Mouse (Mus musculus) right cerebral cortex, postnatal 36 days (tissue): Measurements from ENCODE around the gene 1700003E16Rik.
A peak's percentile ranks its signal among the peaks of the same experiment; 100 is the strongest.

Source experiments
- DNase-seq, 2 experiments: peaks; one replicate each; pipeline ENCODE4 v3.0.0; 2022; ENCODE audit warnings: low spot score in 2 of 2, mixed read lengths in 1 of 2

Gene 1700003E16Rik

DNA sequence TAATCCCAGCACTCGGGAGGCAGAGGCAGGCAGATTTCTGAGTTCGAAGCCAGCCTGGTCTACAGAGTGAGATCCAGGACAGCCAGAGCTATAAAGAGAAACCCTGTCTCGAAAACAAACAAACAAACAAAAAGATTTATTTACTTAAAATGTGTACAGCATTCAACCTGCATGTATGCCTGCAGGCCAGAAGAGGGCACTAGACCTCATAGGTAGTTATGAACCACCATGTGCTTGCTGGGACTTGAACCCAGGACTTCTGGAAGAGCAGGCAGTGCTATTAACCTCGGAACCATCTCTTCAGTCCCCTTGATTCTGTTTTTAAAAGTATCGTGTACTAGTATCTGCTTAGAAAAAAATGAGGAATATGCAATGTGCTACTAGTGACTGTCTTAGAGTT is 28.8 kb upstream of the 1700003E16Rik start:
- no peak for DNase-seq

- no peak for DNase-seq
These were observed 24.7 kb upstream of the 1700003E16Rik start for GRCm38 (mm10) chr6:83131469-83132034.

GRCm38 (mm10) chr6:83132176-83132919 is 23.9 kb upstream of the 1700003E16Rik start:
- DNase-seq: no peak

DNA sequence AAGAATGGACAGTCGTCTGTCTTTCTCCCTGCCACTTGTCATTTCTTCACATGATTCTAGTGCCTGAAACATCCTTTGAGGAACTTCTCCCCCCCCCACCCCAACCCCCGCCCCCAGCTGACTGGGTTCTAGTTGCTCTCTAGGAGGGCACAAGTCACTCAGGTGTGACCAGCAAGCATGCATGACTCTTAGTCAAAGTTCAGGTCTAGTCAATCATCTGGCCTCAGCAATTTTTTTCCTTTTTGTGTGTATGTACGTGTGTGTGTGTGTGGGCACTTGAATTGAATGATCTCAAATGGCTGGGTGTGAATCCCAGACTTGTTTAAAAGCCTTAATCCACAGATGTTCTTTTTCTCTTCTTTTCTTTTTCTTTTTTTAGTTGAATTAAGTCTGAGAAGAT is 22.0 kb upstream of the 1700003E16Rik start:
- DNase-seq: no peak

- no peak for DNase-seq
These were observed 21.2 kb upstream of the 1700003E16Rik start, which contains the start of gene Rtkn for GRCm38 (mm10) chr6:83134951-83135513. Gene Rtkn, plus strand, starts transcription at chr6:83135463.

DNA sequence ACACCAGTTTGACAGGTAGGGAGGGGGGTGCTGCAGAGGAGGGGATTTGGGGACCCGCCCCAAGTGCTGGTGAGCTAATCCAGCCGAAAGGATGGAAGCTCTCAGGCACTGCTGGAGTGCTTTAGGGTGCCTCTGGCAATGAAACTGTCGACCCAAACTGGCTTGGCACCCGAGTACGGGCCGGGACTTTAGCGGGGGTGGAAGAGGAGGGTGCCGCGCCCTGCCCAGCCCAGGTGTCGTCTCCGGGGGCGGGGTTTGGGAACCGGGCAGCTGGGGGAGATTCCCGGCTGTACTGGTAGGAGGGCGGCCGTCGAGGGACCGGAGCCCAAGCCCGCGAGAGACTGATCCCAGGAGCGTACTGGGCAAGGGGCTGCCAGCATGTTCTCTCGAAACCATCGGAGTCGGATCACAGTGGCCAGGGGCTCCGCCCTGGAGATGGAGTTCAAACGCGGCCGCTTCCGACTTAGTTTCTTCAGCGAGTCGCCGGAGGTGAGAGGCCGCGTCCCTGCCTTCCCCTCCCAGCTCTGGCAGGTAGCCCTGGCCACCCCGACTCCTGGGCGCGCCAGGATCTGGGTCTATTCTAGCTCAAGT is 20.5 kb upstream of the 1700003E16Rik start:
- DNase-seq: no peak

DNA sequence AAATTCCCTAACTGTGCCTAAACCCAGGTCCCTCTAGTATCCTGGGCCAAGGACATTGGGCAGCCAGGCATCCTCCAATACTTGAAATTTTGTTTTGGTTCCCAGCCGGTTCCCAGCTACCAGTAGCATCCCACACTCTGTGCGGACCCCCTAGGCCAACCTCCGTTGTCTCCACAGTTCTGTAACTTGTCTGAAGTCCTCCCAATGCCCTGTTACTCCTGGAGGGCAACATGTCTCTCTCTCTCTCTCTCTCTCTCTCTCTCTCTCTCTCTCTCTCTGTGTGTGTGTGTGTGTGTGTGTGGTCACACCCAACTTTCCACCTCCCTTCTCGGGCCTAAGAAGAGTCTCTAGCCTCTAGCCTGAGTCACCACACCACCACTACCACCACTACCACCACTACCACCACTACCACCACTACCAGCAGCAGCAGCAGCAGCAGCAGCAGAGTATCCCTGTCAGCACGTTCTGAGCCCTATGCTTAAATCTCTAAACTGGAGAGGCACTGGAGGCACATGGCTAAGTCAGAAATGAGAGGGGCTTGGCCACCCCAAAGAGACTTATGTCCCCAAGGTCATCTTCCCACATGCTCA is 19.8 kb upstream of the 1700003E16Rik start:
- no peak for DNase-seq

DNA sequence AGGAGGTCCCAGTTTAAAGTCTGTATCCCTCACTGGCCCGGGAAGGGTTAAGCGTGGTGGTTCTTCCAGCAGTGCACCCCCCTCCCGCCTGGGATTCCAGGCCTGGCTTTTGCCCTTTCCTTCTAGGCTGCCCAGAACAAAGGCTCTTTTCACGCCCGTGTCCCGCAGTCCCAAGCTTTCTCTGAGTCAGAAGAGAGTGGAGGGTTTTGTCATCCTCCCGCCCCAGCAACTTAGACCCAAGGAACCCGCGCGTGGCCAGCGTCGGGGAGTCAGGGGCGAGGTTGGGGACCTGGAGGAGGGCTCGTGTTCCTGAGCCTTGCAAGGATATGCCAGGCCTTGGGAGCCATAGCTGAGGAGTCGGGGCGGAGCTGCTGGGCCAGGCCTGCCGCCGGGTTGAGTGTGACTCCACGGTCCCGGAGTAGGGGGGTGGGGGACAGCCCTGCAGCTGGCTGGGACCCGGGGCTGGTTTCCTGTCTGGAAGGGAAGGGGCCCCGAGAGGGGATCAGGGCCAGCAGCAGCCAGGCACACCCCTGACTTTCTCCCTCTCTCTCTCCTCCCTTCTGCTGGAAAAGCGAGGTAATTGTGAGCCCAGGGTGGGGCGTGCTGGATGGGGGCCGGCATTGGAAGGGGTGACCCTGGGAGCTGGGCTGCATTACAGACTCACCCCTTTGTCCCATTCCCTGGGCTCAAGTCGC is 19.2 kb upstream of the 1700003E16Rik start:
- no peak for DNase-seq

GRCm38 (mm10) chr6:83137576-83137950 is 18.6 kb upstream of the 1700003E16Rik start:
- peak; percentile 54 to 59 for DNase-seq

DNA sequence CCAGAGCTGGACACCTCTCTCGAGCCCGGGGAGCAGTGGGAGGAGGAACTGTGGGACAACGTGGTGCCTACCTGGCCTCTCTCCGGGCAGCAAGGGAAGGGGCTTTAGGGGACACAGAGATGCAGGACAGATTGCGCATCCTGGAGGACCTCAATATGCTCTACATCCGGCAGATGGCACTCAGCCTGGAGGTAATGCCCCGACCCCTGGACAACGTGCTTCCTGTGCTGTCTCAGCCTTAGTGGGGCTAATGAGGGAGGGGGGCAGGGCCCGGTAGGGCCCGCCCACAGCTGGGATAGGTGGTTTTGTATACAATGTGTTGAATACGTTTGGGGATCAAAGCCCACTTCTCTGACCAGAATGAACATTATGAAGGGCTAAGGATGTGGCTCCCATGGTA is 18.1 kb upstream of the 1700003E16Rik start:
- no peak for DNase-seq

DNA sequence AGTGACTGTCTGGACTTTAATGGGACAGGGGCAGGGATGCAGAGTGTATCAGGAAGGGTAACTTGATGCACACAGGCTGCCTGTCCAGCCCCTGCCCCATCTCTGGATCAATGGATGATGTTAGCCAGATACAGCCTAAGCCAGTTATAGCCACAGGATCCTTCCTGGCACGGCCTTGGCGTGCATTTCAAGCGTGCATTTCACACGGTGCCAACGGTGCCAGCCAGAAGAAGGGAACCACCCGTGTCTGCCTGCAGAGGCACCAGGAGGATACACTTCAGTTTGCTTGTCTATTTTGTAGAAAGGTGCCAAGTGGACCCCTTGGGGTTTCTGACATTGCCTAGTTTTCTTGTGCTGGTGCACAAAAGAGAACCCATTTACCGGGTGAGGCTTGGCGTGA is 16.2 kb upstream of the 1700003E16Rik start:
- no peak for DNase-seq

GRCm38 (mm10) chr6:83141636-83142035 is 14.6 kb upstream of the 1700003E16Rik start:
- no peak for DNase-seq

GRCm38 (mm10) chr6:83142211-83142731 is 13.9 kb upstream of the 1700003E16Rik start:
- peak; percentile 61 to 67 for DNase-seq

- no peak for DNase-seq
These were observed 13.3 kb upstream of the 1700003E16Rik start for GRCm38 (mm10) chr6:83142886-83143285.

DNA sequence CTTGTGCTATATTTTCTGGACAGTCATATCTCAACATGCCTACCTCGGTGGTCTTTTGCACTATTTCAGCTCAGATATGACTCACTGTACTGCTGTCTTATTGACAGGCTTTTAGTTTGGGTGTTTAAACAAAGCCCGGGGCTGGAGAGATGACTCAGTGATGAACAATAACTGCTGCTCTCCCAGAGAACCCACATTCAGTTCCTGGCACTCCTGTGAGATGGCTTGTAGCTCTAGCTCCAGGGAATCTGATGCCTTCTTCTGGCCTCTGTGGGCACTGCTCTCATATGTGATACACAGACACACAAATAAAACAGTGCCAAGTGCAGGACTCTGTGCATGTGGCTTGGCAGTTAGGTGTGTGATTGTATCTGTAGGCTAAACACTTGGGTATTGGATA is 11.0 kb upstream of the 1700003E16Rik start:
- DNase-seq: no peak

GRCm38 (mm10) chr6:83145805-83146204 is 10.4 kb upstream of the 1700003E16Rik start:
- no peak for DNase-seq

- DNase-seq: no peak
These were observed 8.9 kb upstream of the 1700003E16Rik start for GRCm38 (mm10) chr6:83147280-83147679.

DNA sequence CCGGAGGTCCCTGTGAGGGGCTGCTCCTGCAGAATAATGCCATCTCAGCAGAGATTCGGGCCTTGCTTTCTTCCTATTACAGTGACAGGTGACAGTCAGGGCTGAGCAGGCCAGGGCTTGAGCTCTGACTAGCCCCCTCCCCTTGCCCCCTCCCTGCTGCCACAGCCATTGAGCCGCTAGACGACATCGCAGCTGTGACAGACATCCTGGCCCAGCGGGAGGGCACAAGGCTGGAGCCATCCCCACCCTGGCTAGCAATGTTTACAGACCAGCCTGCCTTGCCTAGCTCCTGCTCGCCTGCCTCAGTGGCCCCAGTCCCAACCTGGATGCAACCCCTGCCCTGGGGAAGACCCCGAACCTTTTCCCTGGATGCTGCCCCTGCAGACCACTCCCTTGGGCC is 4.5 kb upstream of the 1700003E16Rik start:
- no peak for DNase-seq

GRCm38 (mm10) chr6:83153038-83153437 is 3.2 kb upstream of the 1700003E16Rik start:
- no peak for DNase-seq

DNA sequence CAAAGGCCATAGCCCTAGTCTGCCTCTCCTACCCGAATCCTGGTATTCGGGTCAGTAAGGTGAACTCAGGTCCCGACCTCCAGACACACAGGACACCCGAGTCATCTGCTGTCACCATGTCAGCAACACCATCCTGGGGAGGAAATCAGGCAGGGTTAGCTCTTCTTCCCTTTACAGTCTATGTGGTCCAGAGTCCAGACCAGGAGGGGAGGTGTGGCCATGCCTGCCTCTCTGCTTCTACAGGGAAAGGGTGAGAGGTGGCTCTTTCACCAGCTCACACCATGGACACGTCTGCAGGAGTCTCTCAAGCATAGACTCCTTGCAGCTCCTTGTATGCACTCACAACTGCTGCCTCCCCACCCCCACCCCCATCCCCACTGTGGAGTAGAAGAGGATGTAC is 2.7 kb upstream of the 1700003E16Rik start:
- DNase-seq: no peak

DNA sequence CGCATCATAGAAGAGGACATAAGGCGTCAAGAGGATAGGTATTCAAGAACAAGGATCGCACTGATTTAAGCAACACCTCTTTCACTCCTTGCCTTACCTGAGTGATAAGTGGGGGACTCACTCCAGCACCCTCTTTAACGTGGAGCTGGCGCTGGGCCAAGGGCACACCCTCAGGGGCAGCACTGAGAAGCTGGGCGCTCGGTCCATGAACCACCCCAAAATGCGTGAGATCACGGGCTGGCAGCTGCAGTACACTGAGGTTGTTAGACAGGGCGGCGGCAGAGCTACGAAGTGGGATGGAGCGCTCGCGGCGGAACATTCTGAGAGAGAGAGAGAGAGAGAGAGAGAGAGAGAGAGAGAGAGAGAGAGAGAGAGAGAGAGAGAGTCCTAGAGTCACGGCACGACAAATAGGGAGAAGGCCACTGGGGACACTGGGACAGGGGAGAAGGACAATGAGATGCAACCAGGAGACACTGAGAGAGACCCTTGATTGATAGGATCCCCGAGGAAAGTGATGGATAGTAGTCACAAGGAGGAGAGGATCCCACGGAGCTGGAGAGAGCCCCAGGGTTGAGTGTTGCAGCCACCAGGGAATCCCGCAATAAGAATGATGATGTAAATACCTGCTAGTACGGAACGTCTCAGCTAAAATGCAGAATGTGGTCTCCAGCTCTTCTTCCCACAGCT is 509 bp upstream of the 1700003E16Rik start:
- no peak for DNase-seq
